Mouse (Mus musculus): ENCODE data around the gene Tasp1. TPM values are rescaled to one million over a fixed set of nuclear protein-coding genes. Genes with fewer than 3 reads are reported as not detected.
A peak's percentile ranks its signal among the peaks of the same experiment; 100 is the strongest.
"Not testable (repeated sequence)": the region's sequence is repeated elsewhere in the genome, so short reads cannot be mapped to it uniquely, and the experiment has no call there.

Tasp1 gene
- 1 to 10 TPM; 8.0 to 9.1 TPM for total RNA-seq (2021)
- long read RNA-seq, experiment 1, partial matches to known transcripts, result 3 of 11 reads
- long read RNA-seq, experiment 1, other reads (novel, unspliced or antisense), result 5 of 11 reads
- long read RNA-seq, experiment 2, transcript Tasp1-201 (14 exons, 2,480 nt), result major isoform, 8 of 40 reads
- long read RNA-seq, experiment 2, transcript Tasp1-203 (14 exons, 2,258 nt), result minor isoform, 5 of 40 reads
- long read RNA-seq, experiment 2, partial matches to known transcripts, result 15 of 40 reads
- long read RNA-seq, experiment 2, other reads (novel, unspliced or antisense), result 12 of 40 reads

- peak; percentile 82 to 83 for DNase-seq (ENCODE audit: low spot score in 2 of 2)
Observed at GRCm38 (mm10) chr2:140066353-140067314, at the start of gene Tasp1. Gene Tasp1 (minus strand): TSS chr2:140066805.

GRCm38 (mm10) chr2:140113851-140114250 is 47.2 kb upstream of the Tasp1 start:
- no peak for DNase-seq (ENCODE audit: low spot score in 2 of 2)

- DNase-seq (ENCODE audit: low spot score in 2 of 2), result no peak
Observed at GRCm38 (mm10) chr2:140108945-140109344, 42.3 kb upstream of the Tasp1 start.

- no peak for DNase-seq (ENCODE audit: low spot score in 2 of 2)
Observed at GRCm38 (mm10) chr2:140107641-140108040, 41.0 kb upstream of the Tasp1 start.

GRCm38 (mm10) chr2:140104951-140105350 is 38.3 kb upstream of the Tasp1 start:
- DNase-seq (ENCODE audit: low spot score in 2 of 2), result no peak

GRCm38 (mm10) chr2:140100551-140101474 is 34.2 kb upstream of the Tasp1 start:
- DNase-seq (ENCODE audit: low spot score in 2 of 2), result no peak

- DNase-seq (ENCODE audit: low spot score in 2 of 2), result no peak
Observed at GRCm38 (mm10) chr2:140099971-140100370, 33.4 kb upstream of the Tasp1 start.

- DNase-seq (ENCODE audit: low spot score in 2 of 2), result no peak
Observed at GRCm38 (mm10) chr2:140097131-140097591, 30.6 kb upstream of the Tasp1 start.

- DNase-seq (ENCODE audit: low spot score in 2 of 2), result no peak
Observed at GRCm38 (mm10) chr2:140096034-140096433, 29.4 kb upstream of the Tasp1 start.

GRCm38 (mm10) chr2:140093433-140093832 is 26.8 kb upstream of the Tasp1 start:
- no peak for DNase-seq (ENCODE audit: low spot score in 2 of 2)

- DNase-seq (ENCODE audit: low spot score in 2 of 2), result no peak
Observed at GRCm38 (mm10) chr2:140084245-140084644, 17.6 kb upstream of the Tasp1 start.

GRCm38 (mm10) chr2:140080747-140081577 is 14.4 kb upstream of the Tasp1 start:
- no peak for DNase-seq (ENCODE audit: low spot score in 2 of 2)

GRCm38 (mm10) chr2:140079284-140079683 is 12.7 kb upstream of the Tasp1 start:
- DNase-seq (ENCODE audit: low spot score in 2 of 2), result not testable (repeated sequence)

- no peak for DNase-seq (ENCODE audit: low spot score in 2 of 2)
Observed at GRCm38 (mm10) chr2:140078600-140079280, 12.1 kb upstream of the Tasp1 start.

GRCm38 (mm10) chr2:140077476-140077875 is 10.9 kb upstream of the Tasp1 start:
- DNase-seq (ENCODE audit: low spot score in 2 of 2), result no peak

GRCm38 (mm10) chr2:140075150-140075549 is 8.5 kb upstream of the Tasp1 start:
- DNase-seq (ENCODE audit: low spot score in 2 of 2), result no peak

GRCm38 (mm10) chr2:140067516-140067915 is 911 bp upstream of the Tasp1 start:
- no peak for DNase-seq (ENCODE audit: low spot score in 2 of 2)

- no peak for DNase-seq (ENCODE audit: low spot score in 2 of 2)
Observed at GRCm38 (mm10) chr2:140065676-140066075, 929 bp downstream of the Tasp1 start.

- DNase-seq (ENCODE audit: low spot score in 2 of 2), result no peak
Observed at GRCm38 (mm10) chr2:140061481-140061880, 5.1 kb downstream of the Tasp1 start.
